Mouse (Mus musculus) left cerebral cortex, postnatal 25 days (tissue): ENCODE measurements around the gene Pik3r6. TPM values are rescaled to one million over a fixed set of nuclear protein-coding genes. Genes with fewer than 3 reads are reported as not detected.
A peak's percentile ranks its signal among the peaks of the same experiment; 100 is the strongest.

Source experiments
- DNase-seq, 2 experiments: peaks; one replicate each; pipeline ENCODE4 v3.0.0; 2022; ENCODE audit warnings: low spot score in 2 of 2, mixed read lengths in 1 of 2
- intact Hi-C: fragments of 180-260 bp; cut with DNase I; formaldehyde crosslinking; loops from one replicate; pipeline ENCODE4 v1.15.1; 2025
- total RNA-seq, 2 experiments: library from RNA; stranded (reverse); gene quantifications; 2 replicates each; pipeline ENCODE4 v1.2.3; 2021

Pik3r6 gene
- total RNA-seq, 2 experiments from 2014 or later, result 2.8 to 4.0 TPM

DNA sequence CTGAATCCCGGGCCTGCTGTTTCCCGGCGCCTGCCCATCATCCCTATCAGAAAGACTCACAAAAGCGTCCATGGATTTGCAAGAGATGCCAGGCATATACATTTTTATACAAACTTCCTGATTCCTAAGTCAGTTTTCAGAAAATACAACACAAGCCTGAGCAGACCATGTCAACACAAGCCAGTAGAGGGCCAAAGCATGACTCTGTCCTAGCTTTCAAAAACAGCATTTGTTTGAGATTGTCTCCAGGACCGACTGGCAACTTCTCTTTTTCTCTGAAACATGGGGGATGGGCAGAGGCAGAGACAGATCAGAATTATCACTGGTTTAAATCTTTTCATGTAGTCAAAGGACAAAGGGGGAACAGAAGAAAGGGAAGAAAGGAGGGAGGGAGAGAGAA, 18.5 kb downstream of the Pik3r6 start:
- DNase-seq, result no peak
- intact Hi-C loops, result no loop called here

DNA sequence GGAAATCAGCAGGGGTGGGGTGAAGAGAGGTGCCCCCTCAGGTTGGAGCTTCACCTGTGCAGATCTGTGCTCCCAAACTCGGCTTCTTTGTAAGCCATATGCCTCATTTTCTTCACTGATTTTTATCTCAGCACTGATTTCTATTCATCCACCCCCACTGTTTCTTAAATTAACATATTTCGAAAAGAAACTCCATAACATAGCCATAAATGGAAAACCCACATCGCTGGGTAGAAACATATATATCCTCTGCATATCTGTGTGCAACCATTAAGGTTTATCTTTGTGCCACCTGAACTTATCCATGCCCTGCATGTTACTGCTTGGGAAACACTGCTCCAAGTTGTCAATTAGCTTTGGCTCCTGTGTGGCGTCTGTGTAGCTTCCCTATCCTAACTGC, 23.6 kb downstream of the Pik3r6 start:
- peak; percentile 27 to 62 for DNase-seq
- intact Hi-C loops, result no loop called here

DNA sequence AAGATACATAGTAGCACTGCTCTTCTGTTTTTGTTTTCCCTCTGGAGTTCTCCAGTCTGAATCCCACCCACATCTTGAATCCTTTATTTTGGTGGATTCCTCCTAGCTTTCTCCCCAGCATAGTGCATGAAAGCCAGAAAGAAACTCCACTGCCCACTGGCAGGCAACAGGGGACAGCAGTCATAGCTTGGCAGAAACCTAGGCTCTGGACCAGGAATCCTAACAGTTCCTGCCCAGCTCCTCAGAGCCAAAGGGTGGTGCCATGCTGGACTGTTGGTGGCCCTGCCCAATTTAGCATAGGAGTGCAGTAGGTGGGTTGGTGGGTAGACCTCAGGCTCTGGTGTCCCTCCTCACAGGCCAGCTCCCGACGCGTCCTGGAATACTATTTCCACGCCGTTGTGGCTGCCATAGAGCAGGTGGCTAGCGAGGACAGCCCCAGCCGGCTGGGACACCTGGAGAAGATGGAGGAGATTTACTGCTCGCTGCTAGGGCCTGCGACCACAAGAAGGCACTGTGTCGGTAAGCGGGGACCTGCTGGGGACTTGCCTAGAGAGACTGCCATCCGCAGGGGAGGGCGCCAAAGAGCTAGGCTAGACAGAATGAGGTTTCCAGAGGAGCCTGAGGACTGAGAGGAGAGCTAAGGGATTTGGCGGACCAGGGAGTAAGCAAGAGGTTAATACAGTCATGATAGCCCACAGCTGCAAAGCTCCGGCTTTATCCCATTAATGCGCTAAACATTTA, 28.4 kb downstream of the Pik3r6 start:
- intact Hi-C loops, result no loop called here
- DNase-seq, result peak; percentile 60 to 79

DNA sequence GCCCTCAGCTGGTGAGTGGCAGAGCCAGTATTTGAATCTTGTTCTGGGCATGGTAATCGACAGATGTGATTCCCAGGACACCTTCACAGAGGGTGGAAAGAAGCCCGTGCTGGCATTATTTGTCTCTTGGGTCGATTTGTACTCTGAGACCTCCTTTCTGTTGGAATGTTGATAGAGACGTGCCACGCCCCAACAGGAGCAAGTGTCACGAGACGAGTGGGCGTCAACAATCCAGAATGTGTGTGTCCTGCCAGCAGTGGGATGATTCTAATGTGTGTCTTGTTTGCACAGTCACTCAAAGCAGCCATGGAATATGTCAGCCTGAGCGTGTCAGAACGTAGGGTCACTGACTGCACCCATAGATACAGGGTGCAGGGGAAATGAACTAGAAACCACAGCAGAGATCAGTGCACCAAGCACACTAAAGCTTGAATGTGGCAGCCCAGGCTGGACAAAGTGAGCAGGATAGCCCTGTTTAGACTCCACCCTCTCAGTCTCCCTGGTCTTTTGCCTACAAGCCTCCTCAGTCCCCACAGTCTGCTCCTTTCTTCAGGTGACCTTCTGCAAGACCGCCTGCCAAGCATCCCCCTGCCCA, 29.2 kb downstream of the Pik3r6 start:
- intact Hi-C loops, result no loop called here
- no peak for DNase-seq

DNA sequence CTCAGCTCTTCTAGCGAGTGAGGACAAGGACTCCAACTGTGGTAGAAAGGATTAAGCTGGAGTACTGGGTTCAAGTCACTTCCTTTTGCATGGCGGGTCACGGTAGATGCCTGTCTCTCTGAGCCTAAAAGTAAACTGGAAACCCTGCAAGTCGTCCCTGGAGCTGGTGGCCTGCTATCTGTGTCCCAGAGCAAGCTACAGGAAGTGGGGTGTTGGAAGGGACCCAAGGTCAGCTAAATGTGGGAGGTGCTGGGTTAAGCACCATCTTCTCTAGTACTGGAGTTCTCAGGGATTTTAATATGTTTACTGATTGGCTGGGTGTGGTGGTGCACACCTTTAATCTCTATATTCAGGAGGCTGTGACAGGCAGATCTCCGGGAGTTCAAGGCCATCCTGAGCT, 30.0 kb downstream of the Pik3r6 start:
- intact Hi-C loops, result no loop called here
- DNase-seq, result no peak

DNA sequence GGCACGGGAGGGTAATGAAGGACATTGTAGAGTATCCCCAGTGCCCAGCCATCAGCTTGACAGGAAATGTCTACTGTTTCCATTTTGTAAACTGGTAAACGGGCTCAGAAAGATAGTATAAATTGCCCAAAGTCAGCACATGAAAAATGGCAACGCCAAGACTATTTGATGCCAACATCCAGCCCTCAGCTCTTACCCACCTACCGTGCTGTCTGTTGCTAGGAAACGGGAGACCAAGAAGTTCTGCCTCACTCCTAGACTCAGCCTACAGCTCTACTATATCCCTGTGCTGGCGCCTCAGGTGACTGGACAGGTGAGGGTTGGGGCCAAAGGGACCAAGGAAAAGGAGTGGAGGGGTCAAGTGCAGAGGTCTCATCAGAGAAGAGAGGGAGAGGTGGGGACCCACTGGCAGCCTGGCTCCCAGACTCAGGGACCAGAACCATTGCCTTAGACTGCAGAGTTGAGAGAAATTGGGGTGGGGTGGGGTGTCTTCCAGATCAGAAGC, 31.2 kb downstream of the Pik3r6 start:
- DNase-seq, result peak in 1 of 2 experiments; percentile 55
- intact Hi-C loops, result no loop called here

DNA sequence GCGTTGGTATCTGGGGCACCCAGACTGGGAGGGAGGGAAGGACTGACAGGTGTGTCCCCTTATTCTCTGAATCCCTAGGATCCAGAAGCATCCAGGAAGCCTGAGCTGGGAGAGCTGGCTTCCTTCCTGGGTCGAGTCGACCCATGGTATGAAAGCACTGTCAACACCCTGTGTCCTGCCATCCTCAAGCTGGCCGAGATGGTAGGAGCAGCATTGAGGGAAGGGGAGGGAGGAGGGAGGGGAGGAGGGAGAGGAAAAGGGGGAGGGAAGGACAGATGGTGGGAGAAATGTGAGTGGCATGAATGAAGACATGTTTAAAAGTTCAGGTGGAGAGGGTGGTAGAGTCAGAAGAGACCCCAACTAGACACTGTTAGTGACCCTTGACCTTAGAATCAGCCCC, 33.2 kb downstream of the Pik3r6 start:
- no peak for DNase-seq
- intact Hi-C loops, result no loop called here

DNA sequence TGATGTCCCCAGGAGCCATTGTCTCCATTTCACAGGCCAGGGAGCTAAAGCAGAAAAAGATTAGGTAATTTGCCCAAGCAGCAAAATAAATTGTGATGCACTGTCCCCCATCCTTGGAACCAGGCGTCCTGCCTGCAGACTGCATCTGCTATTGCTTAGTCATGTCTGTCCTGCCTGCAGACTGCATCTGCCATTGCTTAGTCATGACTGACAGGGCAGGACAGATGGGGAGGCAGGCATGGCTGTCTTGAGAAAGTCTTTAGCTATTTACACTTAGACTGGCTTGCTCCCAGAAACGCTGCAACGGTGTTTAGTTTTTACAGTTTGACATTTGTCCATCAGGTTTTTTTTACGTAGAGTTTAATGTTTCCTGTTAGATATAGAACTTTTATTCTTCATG, 33.6 kb downstream of the Pik3r6 start:
- intact Hi-C loops, result no loop called here
- DNase-seq, result peak; percentile 48 to 77

DNA sequence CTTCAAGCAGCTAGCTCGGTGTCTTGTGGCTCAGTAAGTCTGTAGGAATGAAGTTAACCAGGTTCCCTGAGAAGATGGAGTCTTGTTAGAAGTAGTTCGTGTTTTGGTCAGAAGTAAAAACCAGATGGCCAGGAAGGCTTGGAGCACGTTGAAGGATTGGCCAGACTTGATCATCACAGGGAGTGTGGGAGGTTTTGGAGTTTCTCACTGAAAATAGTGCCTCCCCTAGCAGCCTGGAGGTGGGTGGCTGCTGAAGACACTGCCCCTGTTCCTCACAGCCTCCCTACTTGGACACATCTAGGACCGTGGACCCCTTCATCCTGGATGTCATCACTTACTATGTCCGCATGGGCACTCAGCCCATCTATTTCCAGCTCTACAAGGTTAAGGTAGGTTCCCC, 36.8 kb downstream of the Pik3r6 start:
- DNase-seq, result peak in 1 of 2 experiments; percentile 86
- intact Hi-C loops, result no loop called here

DNA sequence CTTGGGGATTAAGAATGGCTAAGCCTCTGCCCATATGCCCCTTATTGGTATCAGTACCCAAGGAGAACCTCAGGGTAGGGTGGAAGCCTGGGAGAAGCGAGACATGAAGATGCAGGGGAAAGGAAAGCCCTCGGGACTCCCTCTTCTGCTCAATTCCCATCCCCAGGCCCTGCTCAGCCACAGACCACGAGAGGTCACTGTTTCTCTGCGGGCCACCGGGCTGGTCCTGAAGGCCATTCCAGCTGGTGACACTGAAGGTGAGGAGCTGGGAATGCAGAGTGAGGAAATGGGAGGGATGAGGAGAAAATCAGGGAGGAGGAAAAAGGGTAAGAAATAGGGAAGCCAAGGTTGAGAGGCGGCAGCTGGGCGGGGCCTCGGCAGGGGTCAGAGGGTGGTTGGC, 41.7 kb downstream of the Pik3r6 start:
- intact Hi-C loops, result no loop called here
- no peak for DNase-seq

DNA sequence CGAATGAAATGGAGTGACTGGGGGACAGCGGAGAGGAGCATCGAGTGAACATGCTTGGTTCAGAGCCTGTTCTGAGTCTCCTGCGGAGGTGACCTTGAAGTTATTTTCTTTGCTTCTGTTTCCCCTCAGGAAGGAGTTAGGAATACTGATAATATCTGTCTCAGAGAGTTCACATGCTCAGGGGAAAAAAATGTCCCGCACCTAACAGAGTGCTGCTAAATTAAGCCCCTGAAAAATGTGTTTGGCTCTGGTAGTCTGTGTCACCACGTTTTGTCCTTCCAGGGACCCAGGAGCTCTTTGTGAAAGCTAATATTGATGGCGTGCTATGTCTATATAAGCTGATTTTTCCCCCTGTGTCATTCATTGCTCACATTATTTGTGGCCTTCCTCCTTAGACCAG, 42.4 kb downstream of the Pik3r6 start:
- intact Hi-C loops, result no loop called here
- no peak for DNase-seq

DNA sequence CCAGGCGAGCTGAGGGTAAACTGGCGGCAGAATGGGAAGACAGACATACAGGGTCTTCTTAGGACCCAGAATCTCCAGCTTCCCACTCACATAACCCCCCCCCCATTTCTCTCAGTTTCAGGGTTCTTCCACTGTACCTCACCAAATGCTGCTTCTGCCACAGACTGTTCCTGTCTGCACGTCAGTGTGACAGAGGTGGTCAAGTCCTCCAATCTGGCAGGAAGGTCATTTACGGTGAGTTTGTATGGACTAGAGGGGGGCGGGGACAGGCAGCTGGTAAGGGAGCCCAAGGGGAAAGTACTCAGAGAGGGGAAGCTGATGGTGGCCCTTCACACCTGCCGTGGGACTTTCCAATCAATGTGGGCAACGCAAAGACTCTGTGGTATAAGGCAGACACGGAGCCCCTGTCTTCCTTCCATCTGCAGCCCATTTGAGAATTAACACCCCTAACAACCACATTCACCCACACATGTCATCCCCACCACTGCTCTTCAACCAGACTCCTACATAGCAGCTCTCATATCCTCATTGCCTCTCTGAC, 42.9 kb downstream of the Pik3r6 start:
- intact Hi-C loops, result no loop called here

DNA sequence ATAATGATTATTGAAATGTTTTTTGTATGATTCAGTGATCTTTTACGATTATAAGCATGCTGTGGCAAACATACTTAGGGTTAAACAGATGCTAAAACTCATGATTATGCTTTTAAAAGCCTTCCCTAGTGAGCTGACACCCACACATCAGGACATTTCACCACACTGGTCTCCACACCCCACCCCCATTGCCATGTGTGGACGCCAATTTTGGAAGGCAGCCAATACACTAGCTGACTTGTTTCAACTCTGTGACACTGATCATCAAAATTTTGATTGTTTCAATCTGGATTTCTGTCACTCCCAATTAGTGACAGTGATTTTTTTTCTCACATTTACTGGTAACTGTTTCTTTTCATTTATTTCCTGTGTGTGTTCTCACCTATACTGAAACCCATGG, 44.7 kb downstream of the Pik3r6 start:
- no peak for DNase-seq
- intact Hi-C loops, result no loop called here

More for the DNA sequence above, 42.9 kb downstream of the Pik3r6 start:
- no peak for DNase-seq

DNA sequence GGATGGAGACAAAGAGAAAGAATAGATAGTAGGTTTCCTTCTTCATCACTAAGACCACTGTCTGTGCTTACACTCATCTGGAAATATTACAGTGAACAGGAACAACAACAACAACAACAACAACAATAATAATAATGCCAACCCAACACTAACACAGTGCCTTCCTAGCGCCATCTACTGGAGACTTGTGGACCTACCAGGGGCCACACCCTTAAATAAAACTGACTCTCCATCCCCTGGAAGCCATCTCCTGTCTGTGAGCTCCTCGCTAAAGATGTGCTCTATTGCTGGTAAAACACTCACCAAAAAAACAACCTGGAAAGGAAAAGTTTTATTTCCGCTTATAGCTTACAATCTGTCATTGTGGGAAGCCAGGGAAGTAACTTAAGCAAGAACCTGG, 46.8 kb downstream of the Pik3r6 start:
- intact Hi-C loops, result no loop called here

DNA sequence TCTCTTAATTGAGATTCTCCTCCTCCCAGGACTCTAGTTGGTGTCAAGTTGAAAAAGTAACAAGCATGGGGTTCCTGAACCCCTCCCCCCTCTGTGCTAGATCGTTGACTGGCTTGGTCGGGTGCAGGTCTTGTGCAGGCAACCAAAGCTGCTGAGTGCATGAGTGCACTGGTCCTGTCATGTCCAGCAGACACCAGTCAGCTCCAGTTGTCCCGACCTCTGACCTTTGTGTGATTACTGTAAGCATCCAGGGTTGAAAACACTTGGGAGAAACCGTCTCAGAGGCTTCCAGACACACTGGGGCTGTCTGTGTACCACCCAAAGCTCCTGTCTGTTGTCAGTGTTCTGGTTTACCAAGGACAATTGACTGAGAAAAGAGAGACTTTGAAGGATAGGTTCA, 47.5 kb downstream of the Pik3r6 start:
- DNase-seq, result no peak
- intact Hi-C loops, result loop anchor here (5.0 kb wide), 1 partner anchor 118 kb away; the partner anchor contains the start of gene Pik3r5

More for the DNA sequence above, 46.8 kb downstream of the Pik3r6 start:
- DNase-seq, result no peak

DNA sequence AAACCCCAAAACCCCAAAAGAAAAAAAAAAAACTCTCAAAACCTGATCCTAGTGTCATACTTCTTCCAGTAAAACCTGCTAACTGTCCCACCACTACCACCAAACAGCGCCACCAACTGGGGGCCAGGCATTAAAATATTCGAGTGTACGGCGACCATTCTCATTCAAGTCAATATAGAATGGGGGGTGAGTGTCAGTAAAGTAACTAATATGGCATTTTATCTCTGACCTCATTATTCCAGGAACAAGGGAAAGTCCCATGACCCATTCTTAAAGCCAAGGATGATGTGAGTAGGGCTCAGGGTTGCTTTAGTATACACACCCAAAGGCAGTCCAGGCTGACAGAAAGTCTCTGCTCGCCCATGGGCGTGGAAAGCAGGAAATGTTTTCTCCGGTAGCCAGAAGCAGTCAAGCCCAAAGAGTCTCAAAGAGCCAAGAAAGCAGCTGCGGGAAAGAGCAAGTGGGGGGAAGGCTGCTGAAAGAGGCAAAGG, 51.2 kb downstream of the Pik3r6 start:
- intact Hi-C loops, result loop anchor here (2.0 to 5.0 kb wide), 2 partner anchors 69 to 122 kb away; partner anchors contain the start of gene Pik3r5
- DNase-seq, result no peak

DNA sequence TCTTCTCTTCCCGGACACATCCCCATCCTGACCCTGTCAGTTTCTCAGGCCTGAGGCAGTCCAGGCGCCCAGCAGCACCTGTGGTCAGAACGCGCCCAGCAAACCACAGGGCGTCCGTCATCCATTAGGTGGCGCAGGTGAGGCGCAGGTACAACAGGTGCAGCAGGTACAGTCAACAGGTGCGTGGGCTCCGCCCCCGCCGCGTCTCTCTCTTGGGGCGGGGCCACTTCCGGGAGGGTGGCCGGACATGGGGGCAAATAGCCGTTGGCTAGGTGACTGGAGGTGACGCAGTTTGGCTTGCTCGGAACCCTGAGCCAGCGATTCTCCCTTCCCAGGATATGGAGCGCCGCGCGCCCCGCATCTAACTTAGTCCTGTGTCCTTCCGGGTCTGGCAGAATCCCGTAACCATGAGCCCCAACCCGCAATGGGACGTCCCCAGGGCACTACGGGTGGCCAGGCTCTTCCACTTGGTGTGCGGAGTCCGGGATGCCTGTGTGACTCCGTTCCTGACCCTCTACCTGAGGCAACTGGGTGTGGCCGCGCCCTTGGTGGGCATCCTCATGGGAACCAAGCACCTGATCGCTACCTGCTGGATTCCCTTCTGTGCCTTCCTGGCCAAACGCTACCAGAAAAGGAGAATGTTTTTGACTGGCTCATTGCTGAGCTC, 53.2 kb downstream of the Pik3r6 start, which contains the start of gene Mfsd6l:
Gene Mfsd6l, plus strand, starts transcription at position 269 of the 667 bp plus-strand sequence.
- DNase-seq, result no peak
- intact Hi-C loops, result no loop called here

DNA sequence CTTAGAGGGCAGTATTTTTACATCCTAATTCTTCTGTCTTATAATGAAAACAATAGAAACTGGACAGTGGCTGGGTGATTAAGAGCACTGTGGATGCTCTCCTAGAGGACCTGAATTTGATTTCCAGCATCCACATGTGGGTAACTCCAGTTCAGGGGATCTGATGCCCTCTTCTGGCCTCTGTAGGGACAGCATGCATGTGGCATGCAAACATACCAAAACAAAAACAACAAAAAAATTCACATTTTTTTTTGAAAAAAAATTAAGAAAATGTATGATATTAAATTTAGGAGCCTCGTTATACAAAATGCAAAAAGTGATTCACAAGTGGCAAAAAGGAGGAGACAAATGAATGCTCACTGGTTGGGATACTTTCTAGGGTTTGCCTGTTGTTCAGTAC, 56.7 kb downstream of the Pik3r6 start:
- no peak for DNase-seq
- intact Hi-C loops, result no loop called here

DNA sequence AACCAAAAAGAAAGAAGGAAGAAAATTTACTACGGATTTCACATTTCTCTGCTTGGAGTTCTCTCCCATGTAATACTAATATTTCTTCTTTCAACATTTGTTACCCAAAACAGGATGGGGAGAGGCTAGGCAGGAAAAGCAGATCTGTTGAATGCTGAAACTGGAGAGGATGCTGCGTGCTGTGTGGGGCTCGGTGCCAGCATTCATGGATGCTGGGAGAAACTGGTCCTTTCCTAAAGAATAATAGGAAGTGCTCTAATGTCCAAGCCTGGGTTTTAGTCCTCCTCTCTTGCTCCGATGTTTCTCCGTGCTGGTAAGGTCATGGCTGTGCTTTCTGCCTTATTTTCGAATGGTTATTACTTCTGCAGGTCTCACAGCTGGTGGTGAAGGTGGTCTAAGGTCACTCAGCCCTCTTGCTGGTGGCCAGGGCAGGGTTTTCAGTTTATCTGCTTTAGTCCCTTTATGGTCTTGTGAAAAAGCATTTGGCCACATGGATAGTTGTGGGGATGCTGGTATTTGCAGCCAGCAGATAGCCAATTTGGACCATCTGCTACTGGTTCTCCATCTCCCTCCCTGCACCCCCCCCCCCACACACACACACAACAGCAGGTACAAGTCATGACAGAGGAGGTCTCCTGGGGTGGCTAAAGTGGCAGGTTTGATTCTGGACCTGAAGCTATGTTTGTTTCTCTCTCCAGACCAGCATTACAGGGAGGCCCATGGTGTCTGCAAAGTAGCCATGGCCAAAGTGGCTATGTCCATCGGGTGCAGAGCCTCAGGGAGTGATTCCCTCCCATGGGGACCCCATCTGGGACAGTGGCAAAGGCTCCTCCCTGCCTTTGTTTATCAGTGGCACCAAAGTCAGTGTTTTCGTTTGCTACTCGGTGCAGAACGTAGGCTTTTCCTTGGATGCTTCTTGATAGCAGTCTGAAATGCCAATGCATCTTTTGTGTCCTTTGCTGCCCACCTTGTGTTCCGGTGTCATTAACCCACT, 59.4 kb downstream of the Pik3r6 start:
- intact Hi-C loops, result loop anchor here (10.0 kb wide), 1 partner anchor 313 kb away; the partner anchor contains the start of gene Ndel1

More for the DNA sequence above, 59.4 kb downstream of the Pik3r6 start:
- no peak for DNase-seq
